Mouse (Mus musculus) C2C12 (cell line): Measurements from ENCODE around the gene Fbxo28.

Source experiments
- CEBPB ChIP-seq: IDR thresholded peaks from one replicate; pipeline ENCODE4 v1.6.1; 2011; ENCODE audit warnings: low read depth, mild to moderate bottlenecking, control low read depth, moderate library complexity
- CTCF ChIP-seq: IDR thresholded peaks from one replicate; pipeline ENCODE4 v1.5.1; 2011; ENCODE audit not compliant: control insufficient read depth, insufficient read depth, insufficient read length
- FOSL1 ChIP-seq: IDR thresholded peaks from one replicate; pipeline ENCODE4 v1.8.0; 2011; ENCODE audit warnings: mild to moderate bottlenecking, low read length; ENCODE audit not compliant: poor library complexity, insufficient read depth, severe bottlenecking
- MAX ChIP-seq: IDR thresholded peaks from one replicate; pipeline ENCODE4 v1.6.1; 2011; ENCODE audit warnings: mild to moderate bottlenecking, control low read depth
- MYOD1 ChIP-seq: IDR thresholded peaks from one replicate; pipeline ENCODE4 v1.6.1; 2011; ENCODE audit warnings: low read depth; ENCODE audit not compliant: control insufficient read depth, insufficient read length
- MYOG ChIP-seq: IDR thresholded peaks from one replicate; pipeline ENCODE4 v1.6.1; 2011; ENCODE audit not compliant: control insufficient read depth, insufficient read length; ENCODE audit errors: extremely low read depth
- USF1 ChIP-seq: IDR thresholded peaks from one replicate; pipeline ENCODE4 v1.6.1; 2011; ENCODE audit warnings: low read depth, mild to moderate bottlenecking, control low read depth, moderate library complexity

- no peak for TF ChIP-seq USF1
- no peak for TF ChIP-seq CTCF
- no peak for TF ChIP-seq MAX
- no peak for TF ChIP-seq MYOD1
- no peak for TF ChIP-seq MYOG
- TF ChIP-seq FOSL1, result no peak
- no peak for TF ChIP-seq CEBPB
Measured at GRCm38 (mm10) chr1:182323139-182323538, 18.3 kb downstream of the Fbxo28 start.
